Mouse (Mus musculus) heart, embryonic 11.5 days (tissue): ENCODE measurements around the gene Myo16. TPM values are rescaled to one million over a fixed set of nuclear protein-coding genes. Genes with fewer than 3 reads are reported as not detected.

Source experiments
- ATAC-seq: fragments of 200-750 bp; cut with Nextera tagmentation; replicated peaks from 2 replicates; pipeline ENCODE4 v1.8.0; 2017; ENCODE audit warnings: moderate library complexity; ENCODE audit not compliant: insufficient number of reproducible peaks, low FRiP score, low TSS enrichment
- H3K27ac ChIP-seq: fragments of 300-500 bp; sonication (generic); 2 replicates; pipeline ENCODE4 v1.5.1; 2014; ENCODE audit warnings: mild to moderate bottlenecking, low read depth, low read length
- H3K27me3 ChIP-seq: fragments of 300-500 bp; sonication (generic); 2 replicates; pipeline ENCODE4 v1.6.1; 2014; ENCODE audit warnings: mild to moderate bottlenecking, low read length, mixed read lengths; ENCODE audit not compliant: control insufficient read depth, insufficient read depth
- H3K36me3 ChIP-seq: fragments of 300-500 bp; sonication (generic); 2 replicates; pipeline ENCODE4 v1.6.1; 2014; ENCODE audit warnings: mild to moderate bottlenecking, low read length, moderate library complexity, mixed read lengths; ENCODE audit not compliant: control insufficient read depth, insufficient read depth
- H3K4me1 ChIP-seq: fragments of 300-500 bp; sonication (generic); 2 replicates; pipeline ENCODE4 v1.6.1; 2014; ENCODE audit warnings: low read length; ENCODE audit not compliant: control insufficient read depth, insufficient read depth
- H3K4me2 ChIP-seq: fragments of 300-500 bp; sonication (generic); 2 replicates; pipeline ENCODE4 v1.6.1; 2014; ENCODE audit warnings: mild to moderate bottlenecking, moderate library complexity
- H3K4me3 ChIP-seq: fragments of 300-500 bp; sonication (generic); 2 replicates; pipeline ENCODE4 v1.5.1; 2014; ENCODE audit warnings: low read depth, low read length
- H3K9ac ChIP-seq: fragments of 300-500 bp; sonication (generic); 2 replicates; pipeline ENCODE4 v1.6.1; 2014; ENCODE audit warnings: mild to moderate bottlenecking, low read depth, low read length, moderate library complexity
- H3K9me3 ChIP-seq: fragments of 300-500 bp; sonication (generic); replicated peaks from 2 replicates; pipeline ENCODE4 v1.6.1; 2016; ENCODE audit warnings: low read length; ENCODE audit not compliant: control insufficient read depth
- WGBS: fragments of 180-500 bp; shearing (Covaris S2); extraction: QIAGEN DNeasy Blood & Tissue Kit; methylation state at CpG from one replicate; pipeline ENCODE4 v1.1.7; 2014; ENCODE audit not compliant: insufficient replicate concordance; 5-methylcytosine and 5-hydroxymethylcytosine counted together
- polyA plus RNA-seq: library from polyadenylated mRNA; unstranded; fragments of >200 nt; fragmentation: Nextera tagmentation; extraction: Ambion mirVana; gene quantifications from 2 replicates; pipeline ENCODE4 v1.2.1, GENCODE M21; 2014

Gene Myo16
- polyA plus RNA-seq, 1 experiment from 2014 or later: 2.5 TPM

DNA sequence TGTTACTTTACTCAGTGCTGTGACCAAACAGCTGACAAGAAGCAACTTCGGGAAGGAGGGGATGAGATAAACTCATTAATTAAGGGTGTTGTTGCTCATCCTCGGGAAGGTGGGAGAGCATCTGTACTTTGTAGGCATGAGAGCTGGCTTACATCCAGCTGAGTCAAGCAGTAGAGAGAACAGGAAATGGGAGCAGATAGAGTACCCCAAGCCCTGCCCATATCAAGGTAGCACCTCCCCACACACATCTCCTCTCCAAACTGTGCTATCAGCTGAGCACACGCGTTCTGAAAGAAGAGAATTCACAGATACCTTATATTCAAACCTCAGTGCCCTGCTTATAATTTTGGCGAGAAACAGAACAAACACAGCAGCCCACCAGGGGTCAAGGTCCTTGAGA lies 330.1 kb downstream of the Myo16 start:
- Histone ChIP-seq H3K4me2 (no peak overlapping the region), H3K27ac (no peak overlapping the region), H3K36me3 (no peaks in the 10 kb centered on the region), H3K9me3 (no peaks in the 10 kb centered on the region), H3K9ac (no peak overlapping the region), H3K27me3 (no peaks in the 10 kb centered on the region), H3K4me1 (no peaks in the 10 kb centered on the region), H3K4me3 (no peak overlapping the region)
- ATAC-seq: no peak
- 35% methylated on average over 5 of the region's 5 CpGs for WGBS

DNA sequence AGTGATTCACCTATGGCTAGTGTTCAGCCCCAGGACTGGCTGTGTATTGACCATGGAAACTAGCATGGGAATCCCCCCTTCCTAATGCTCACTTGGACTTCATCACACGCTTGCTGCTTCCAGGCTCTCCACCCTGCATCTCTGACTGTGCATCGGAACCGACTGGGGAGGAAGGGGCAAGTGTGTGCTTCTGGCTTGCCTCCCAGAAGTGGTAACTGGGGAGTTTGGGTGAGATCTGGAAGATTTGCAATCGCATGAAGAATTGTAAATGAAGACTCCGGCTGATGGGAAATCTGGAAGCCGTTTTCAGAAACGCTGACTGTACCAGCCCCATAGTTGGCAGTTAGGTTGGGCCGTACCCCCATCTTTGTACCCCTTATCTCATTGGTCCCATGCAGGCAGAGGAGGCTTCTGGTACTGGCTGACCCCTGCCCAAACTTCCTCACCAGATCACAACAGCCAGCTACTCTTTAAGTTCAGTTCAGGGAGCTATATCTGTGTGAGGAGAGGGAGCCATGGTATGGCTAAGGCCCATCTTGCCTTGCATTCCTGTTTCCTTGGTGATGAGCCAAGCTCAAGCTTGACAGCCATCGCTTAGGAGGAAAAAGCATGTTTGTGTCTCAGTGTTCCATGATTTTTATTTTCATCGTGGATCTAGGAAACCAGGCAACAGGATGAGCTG lies 336.2 kb downstream of the Myo16 start:
- H3K36me3 ChIP-seq: no peaks in the 10 kb centered on the region
- H3K27ac ChIP-seq: no peak overlapping the region
- no peaks in the 10 kb centered on the region for H3K4me1 ChIP-seq
- ATAC-seq: no peak
- no peaks in the 10 kb centered on the region for H3K9me3 ChIP-seq
- no peak overlapping the region for H3K4me2 ChIP-seq
- no peak overlapping the region for H3K9ac ChIP-seq
- no peaks in the 10 kb centered on the region for H3K27me3 ChIP-seq
- WGBS: 86% methylated on average over 10 of the region's 10 CpGs
- H3K4me3 ChIP-seq: no peak overlapping the region

DNA sequence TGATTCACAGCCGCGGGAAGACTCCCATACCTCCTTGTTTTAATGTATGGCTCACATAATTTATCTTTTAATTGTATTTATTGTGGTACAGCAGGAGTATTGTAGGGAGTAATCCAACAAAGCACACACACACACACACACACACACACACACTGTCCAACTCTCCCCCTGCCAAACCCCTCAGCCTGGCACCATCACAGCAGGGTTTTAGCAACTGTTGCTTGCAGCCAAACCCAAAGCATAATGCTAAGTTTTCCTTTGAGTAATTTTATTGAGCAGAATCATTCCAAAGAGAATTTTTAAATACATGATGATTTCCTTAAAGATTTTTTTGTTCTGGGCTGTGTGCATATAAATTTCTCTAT lies 336.7 kb downstream of the Myo16 start:
- Histone ChIP-seq H3K36me3 (no peaks in the 10 kb centered on the region), H3K4me2 (no peak overlapping the region), H3K27me3 (no peaks in the 10 kb centered on the region), H3K27ac (no peak overlapping the region), H3K9me3 (no peaks in the 10 kb centered on the region), H3K4me1 (no peaks in the 10 kb centered on the region), H3K4me3 (no peak overlapping the region), H3K9ac (no peak overlapping the region)
- 92% methylated on average over 2 of the region's 2 CpGs for WGBS
- no peak for ATAC-seq

GRCm38 (mm10) chr8:10490874-10491273 lies 337.2 kb downstream of the Myo16 start:
- Histone ChIP-seq H3K27ac (no peak overlapping the region), H3K4me2 (no peak overlapping the region), H3K27me3 (no peaks in the 10 kb centered on the region), H3K9ac (no peak overlapping the region), H3K9me3 (no peaks in the 10 kb centered on the region), H3K4me3 (no peak overlapping the region), H3K36me3 (no peaks in the 10 kb centered on the region), H3K4me1 (no peaks in the 10 kb centered on the region)
- ATAC-seq: no peak
- 78% methylated on average over 6 of the region's 6 CpGs for WGBS

- Histone ChIP-seq H3K36me3 (no peaks in the 10 kb centered on the region), H3K9ac (no peak overlapping the region), H3K4me3 (no peak overlapping the region), H3K9me3 (no peaks in the 10 kb centered on the region), H3K27me3 (no peaks in the 10 kb centered on the region), H3K27ac (no peak overlapping the region), H3K4me2 (no peak overlapping the region), H3K4me1 (no peaks in the 10 kb centered on the region)
- 29% methylated on average over 8 of the region's 8 CpGs for WGBS
- ATAC-seq: no peak
Measured at GRCm38 (mm10) chr8:10499846-10500245, 346.1 kb downstream of the Myo16 start.

- no peak overlapping the region for H3K27ac ChIP-seq
- no peak overlapping the region for H3K4me3 ChIP-seq
- no peaks in the 10 kb centered on the region for H3K4me1 ChIP-seq
- WGBS: 70% methylated on average over 6 of the region's 6 CpGs
- no peak for ATAC-seq
- no peak overlapping the region for H3K4me2 ChIP-seq
- H3K9me3 ChIP-seq: no peaks in the 10 kb centered on the region
- no peaks in the 10 kb centered on the region for H3K36me3 ChIP-seq
- H3K9ac ChIP-seq: no peak overlapping the region
- H3K27me3 ChIP-seq: no peaks in the 10 kb centered on the region
Measured at GRCm38 (mm10) chr8:10500465-10500864, 346.8 kb downstream of the Myo16 start.

DNA sequence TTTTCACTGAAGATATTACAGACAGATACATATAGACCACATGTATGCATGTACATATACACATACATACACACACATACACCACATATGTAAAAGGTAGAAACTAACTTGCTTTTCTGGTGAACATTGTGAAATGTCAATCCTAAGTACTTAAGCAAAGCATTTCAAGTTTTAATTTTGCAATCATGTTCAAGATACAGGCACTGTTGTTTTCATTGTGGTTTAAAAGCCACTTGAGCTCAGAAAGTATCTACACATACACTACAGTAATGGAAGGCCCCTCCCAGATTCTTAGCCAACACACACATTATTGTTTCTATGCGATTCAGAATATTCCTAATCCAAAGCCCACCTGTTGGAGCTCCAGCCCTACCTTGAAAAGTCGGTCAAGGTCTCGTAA lies 348.0 kb downstream of the Myo16 start:
- WGBS: 95% methylated on average over 3 of the region's 3 CpGs
- Histone ChIP-seq H3K27me3 (no peaks in the 10 kb centered on the region), H3K9me3 (no peaks in the 10 kb centered on the region), H3K4me3 (no peak overlapping the region), H3K4me1 (no peaks in the 10 kb centered on the region), H3K27ac (no peak overlapping the region), H3K4me2 (no peak overlapping the region), H3K36me3 (no peaks in the 10 kb centered on the region), H3K9ac (no peak overlapping the region)
- ATAC-seq: no peak

DNA sequence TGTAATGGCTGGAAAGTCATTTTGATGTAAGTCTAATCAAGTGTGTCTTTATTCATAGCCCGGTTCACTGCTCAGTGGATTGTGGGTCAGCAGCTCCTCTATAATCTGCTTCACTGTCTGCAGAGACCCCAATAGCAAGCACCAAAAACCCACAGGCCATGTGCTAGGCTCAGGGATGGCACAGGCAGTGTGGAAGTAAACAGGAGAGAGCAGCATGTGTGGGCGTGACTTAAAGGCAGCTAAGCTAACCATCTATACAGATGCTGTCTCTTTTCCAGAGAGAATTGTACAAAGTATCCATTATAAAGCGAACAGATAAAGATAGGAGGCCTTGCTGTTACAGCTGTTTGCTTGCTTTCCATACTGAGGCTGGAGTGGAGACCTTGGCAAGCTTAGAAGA lies 358.4 kb downstream of the Myo16 start:
- Histone ChIP-seq H3K27ac (no peak overlapping the region), H3K4me1 (no peaks in the 10 kb centered on the region), H3K4me3 (no peak overlapping the region), H3K9me3 (no peaks in the 10 kb centered on the region), H3K27me3 (no peaks in the 10 kb centered on the region), H3K4me2 (no peak overlapping the region), H3K36me3 (no peaks in the 10 kb centered on the region), H3K9ac (no peak overlapping the region)
- WGBS: 74% methylated on average over 3 of the region's 3 CpGs
- no peak for ATAC-seq

- Histone ChIP-seq H3K9ac (no peak overlapping the region), H3K27ac (no peak overlapping the region), H3K4me3 (no peak overlapping the region), H3K4me1 (no peaks in the 10 kb centered on the region), H3K36me3 (no peaks in the 10 kb centered on the region), H3K27me3 (no peaks in the 10 kb centered on the region), H3K9me3 (no peaks in the 10 kb centered on the region), H3K4me2 (no peak overlapping the region)
- 86% methylated on average over 8 of the region's 8 CpGs for WGBS
- ATAC-seq: no peak
Measured at GRCm38 (mm10) chr8:10517381-10517780, 363.7 kb downstream of the Myo16 start.
